Mouse (Mus musculus) heart, embryonic 15.5 days (tissue): ENCODE measurements around the gene Gna15. TPM values are rescaled to one million over a fixed set of nuclear protein-coding genes. Genes with fewer than 3 reads are reported as not detected.

Source experiments
- ATAC-seq: fragments of 200-750 bp; cut with Nextera tagmentation; replicated peaks from 2 replicates; pipeline ENCODE4 v1.8.0; 2017; ENCODE audit warnings: low read depth, moderate TSS enrichment; ENCODE audit not compliant: insufficient number of reproducible peaks, insufficient read depth, low FRiP score
- H3K27ac ChIP-seq: fragments of 300-500 bp; sonication (generic); 2 replicates; pipeline ENCODE4 v1.5.1; 2015; ENCODE audit warnings: mild to moderate bottlenecking, inconsistent platforms
- H3K27me3 ChIP-seq: fragments of 300-500 bp; sonication (generic); 2 replicates; pipeline ENCODE4 v1.6.1; 2015; ENCODE audit warnings: inconsistent platforms
- H3K36me3 ChIP-seq: fragments of 300-500 bp; sonication (generic); 2 replicates; pipeline ENCODE4 v1.6.1; 2015; ENCODE audit warnings: mild to moderate bottlenecking, inconsistent platforms
- H3K4me1 ChIP-seq: fragments of 300-500 bp; sonication (generic); replicated peaks from 2 replicates; pipeline ENCODE4 v1.6.1; 2015; ENCODE audit warnings: inconsistent platforms
- H3K4me2 ChIP-seq: fragments of 300-500 bp; sonication (generic); 2 replicates; pipeline ENCODE4 v1.6.1; 2015; ENCODE audit warnings: inconsistent platforms, mild to moderate bottlenecking, moderate library complexity
- H3K4me3 ChIP-seq: fragments of 300-500 bp; sonication (generic); 2 replicates; pipeline ENCODE4 v1.5.1; 2015; ENCODE audit warnings: mild to moderate bottlenecking, inconsistent platforms
- H3K9ac ChIP-seq: fragments of 300-500 bp; sonication (generic); 2 replicates; pipeline ENCODE4 v1.6.1; 2015; ENCODE audit warnings: mild to moderate bottlenecking, inconsistent platforms
- H3K9me3 ChIP-seq: fragments of 300-500 bp; sonication (generic); replicated peaks from 2 replicates; pipeline ENCODE4 v1.6.1; 2016; ENCODE audit warnings: inconsistent platforms
- WGBS: fragments of 180-500 bp; shearing (Covaris S2); methylation state at CpG from one replicate; pipeline ENCODE4 v1.1.7; 2015; ENCODE audit warnings: mixed read lengths; 5-methylcytosine and 5-hydroxymethylcytosine counted together
- polyA plus RNA-seq: library from polyadenylated mRNA; unstranded; fragments of >200 nt; fragmentation: Nextera tagmentation; extraction: Ambion mirVana; gene quantifications from 2 replicates; pipeline ENCODE4 v1.2.1, GENCODE M21; 2015

Gene Gna15
- polyA plus RNA-seq, 1 experiment from 2014 or later: 0.64 TPM

DNA sequence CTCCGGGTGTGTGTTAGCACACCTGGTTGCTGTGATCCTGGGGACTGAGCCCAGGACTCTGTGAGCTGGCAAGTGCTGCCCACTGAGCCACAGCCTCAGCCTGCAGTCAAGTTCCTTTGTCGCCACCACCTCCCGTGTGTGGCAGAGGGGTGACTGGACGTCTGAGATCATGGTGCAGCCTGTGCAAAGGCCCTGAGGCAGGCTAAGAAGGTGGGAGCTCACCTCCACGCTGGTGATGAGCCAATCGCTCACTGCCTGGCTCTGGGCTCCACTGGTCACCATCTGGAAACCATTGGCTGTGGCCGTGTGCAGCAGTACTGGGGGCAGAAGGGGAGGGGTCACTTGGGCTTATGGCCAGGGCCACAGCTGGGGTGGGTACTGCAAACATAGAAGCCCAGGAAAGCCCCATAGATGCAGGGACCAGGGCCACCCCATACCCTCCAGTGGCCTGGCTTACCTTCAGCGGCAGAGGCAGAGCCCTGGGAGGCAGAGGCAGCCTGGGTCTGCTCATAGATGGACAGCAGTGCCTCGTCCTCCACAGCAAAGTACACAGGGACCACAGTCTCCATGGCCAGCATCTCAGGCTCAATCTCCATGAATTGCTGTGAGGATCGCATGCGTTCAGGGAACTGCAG is 31.3 kb downstream of the Gna15 start:
- Histone ChIP-seq H3K4me2 (no peak overlapping the region), H3K27ac (no peak overlapping the region), H3K9me3 (no peaks in the 10 kb centered on the region), H3K4me1 (peaks cover 31% of the 10 kb centered on the region), H3K4me3 (no peak overlapping the region), H3K9ac (no peak overlapping the region), H3K36me3 (peaks cover 52% of the 10 kb centered on the region), H3K27me3 (no peaks in the 10 kb centered on the region)
- WGBS: 85% methylated on average over 11 of the region's 11 CpGs
- ATAC-seq: no peak

DNA sequence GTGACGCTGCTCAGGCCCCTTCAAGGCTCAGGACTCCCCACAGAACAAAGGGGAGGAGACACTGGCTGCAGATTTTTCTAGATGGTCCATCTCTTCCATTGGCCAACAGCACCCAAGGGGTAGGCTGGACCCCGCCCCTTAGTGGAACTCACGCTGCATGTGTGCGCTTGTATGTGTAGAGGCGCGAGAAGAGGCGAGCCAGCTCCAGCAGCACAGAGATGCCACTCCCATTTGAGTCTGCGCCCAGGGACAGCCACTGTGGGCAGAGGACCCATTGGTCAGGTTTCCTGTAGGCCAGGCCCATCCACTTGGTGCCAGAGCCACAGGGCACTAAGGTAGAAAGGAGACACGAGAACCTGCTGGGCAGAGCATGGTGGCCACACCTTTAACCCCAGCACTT is 33.0 kb downstream of the Gna15 start:
- Histone ChIP-seq H3K4me3 (no peak overlapping the region), H3K9me3 (no peaks in the 10 kb centered on the region), H3K4me1 (peaks cover 35% of the 10 kb centered on the region), H3K9ac (no peak overlapping the region), H3K27me3 (no peaks in the 10 kb centered on the region), H3K36me3 (peaks cover 66% of the 10 kb centered on the region), H3K27ac (no peak overlapping the region), H3K4me2 (no peak overlapping the region)
- ATAC-seq: no peak
- 89% methylated on average over 9 of the region's 9 CpGs for WGBS

DNA sequence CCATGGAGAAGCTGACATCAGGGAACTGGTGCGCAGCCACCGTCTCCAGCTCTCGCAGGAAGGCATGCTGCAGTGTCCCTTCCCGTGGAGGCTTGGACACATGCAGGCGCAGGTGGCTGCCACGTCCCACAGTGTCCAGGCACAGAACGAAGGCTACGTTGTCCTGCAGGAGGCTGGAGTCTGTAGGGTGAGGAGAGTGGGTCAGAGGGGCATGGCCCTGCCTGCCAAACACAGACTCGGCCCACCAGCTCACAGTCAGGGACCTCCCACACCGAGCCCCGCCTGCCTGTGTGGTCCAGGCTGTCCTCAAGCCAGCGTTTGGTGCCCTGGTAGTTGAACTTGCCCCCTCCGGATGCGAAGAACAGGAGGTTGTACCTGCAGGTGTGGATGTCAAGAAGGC is 34.1 kb downstream of the Gna15 start:
- 83% methylated on average over 14 of the region's 14 CpGs for WGBS
- Histone ChIP-seq H3K27me3 (no peaks in the 10 kb centered on the region), H3K36me3 (peaks cover 66% of the 10 kb centered on the region), H3K4me3 (no peak overlapping the region), H3K27ac (no peak overlapping the region), H3K4me1 (peaks cover 28% of the 10 kb centered on the region), H3K9ac (no peak overlapping the region), H3K9me3 (no peaks in the 10 kb centered on the region), H3K4me2 (no peak overlapping the region)
- ATAC-seq: no peak

DNA sequence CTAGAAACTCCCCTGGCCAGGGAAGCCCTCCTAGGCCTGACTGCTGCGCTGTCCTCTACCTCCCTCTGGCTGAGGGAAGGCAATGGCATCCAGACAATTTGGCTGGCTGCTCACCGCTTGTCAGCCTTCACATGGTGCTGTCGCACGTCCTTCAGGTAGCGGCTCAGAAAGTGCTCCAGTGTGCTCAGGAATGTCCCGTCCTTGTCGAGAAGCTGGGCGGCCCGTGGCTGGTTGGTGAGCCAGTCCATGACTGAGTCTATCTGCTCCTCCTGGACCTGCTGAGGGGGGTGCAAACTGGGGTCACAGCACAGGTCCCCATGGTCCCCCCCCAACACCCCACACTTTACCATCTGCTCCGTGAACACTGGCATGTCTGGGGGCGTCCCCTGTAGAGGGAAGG is 35.9 kb downstream of the Gna15 start:
- no peak overlapping the region for H3K4me2 ChIP-seq
- peaks cover 64% of the 10 kb centered on the region for H3K36me3 ChIP-seq
- H3K4me1 ChIP-seq: peaks cover 16% of the 10 kb centered on the region
- peak; percentile 43; the same call in 1 of the 2 replicates for ATAC-seq
- WGBS: 56% methylated on average over 11 of the region's 11 CpGs
- no peaks in the 10 kb centered on the region for H3K9me3 ChIP-seq
- no peaks in the 10 kb centered on the region for H3K27me3 ChIP-seq
- no peak overlapping the region for H3K4me3 ChIP-seq
- peak overlapping the region; percentile 71 for H3K27ac ChIP-seq
- H3K9ac ChIP-seq: no peak overlapping the region

DNA sequence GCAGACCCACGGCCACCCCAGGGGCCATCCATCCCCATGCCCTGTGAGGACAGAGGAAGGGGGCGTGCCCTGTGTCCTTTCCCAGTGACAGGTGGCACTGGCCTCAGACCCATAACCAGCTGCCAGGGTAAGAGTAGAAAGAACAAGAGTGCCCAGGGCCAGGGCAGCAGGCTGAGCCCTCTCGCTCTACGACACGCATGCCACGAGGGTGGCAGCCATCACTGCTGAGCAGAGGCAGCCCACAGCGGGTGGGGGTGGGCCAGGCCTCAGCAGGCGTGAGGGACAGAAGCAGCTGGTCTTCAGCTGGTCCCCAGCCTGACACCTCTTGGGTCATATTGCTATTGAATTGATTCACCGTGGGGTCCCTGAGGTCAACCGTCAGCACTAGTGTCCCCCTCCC is 37.5 kb downstream of the Gna15 start:
- Histone ChIP-seq H3K9me3 (no peaks in the 10 kb centered on the region), H3K9ac (no peak overlapping the region), H3K27ac (no peak overlapping the region), H3K36me3 (peaks cover 49% of the 10 kb centered on the region), H3K4me1 (peaks cover 26% of the 10 kb centered on the region), H3K27me3 (peaks cover 13% of the 10 kb centered on the region), H3K4me3 (no peak overlapping the region), H3K4me2 (no peak overlapping the region)
- ATAC-seq: no peak
- WGBS: 94% methylated on average over 10 of the region's 10 CpGs

DNA sequence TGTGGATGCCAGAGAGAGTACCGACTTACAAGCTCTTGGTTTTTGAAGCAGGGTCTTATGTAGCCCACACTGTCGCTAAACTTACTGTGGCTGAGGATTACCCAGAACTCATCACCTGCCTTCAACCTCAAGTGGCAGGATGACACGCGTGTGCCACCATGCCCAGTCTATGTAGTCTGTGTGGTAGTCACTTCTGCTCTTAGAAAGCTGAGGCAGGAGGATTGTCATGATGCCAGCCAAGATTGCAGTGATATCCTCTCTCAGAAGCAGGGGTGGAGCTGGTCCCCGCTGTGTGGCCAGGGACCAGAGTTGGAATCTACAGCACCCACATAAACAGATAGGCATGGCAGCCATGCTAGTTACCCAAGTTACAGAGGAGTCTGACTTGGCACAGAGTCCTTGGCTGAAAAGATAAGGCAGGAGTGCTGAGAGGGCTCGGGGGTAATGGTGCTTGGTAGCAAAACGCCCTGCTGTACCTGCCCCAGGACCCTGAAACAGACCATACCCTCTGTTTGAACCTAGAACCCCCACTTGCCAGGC is 38.5 kb downstream of the Gna15 start:
- 57% methylated on average over 7 of the region's 7 CpGs for WGBS
- Histone ChIP-seq H3K4me1 (peaks cover 26% of the 10 kb centered on the region), H3K27me3 (peaks cover 22% of the 10 kb centered on the region), H3K36me3 (peaks cover 39% of the 10 kb centered on the region), H3K4me3 (no peak overlapping the region), H3K9ac (no peak overlapping the region), H3K9me3 (no peaks in the 10 kb centered on the region), H3K4me2 (no peak overlapping the region), H3K27ac (no peak overlapping the region)
- ATAC-seq: no peak

DNA sequence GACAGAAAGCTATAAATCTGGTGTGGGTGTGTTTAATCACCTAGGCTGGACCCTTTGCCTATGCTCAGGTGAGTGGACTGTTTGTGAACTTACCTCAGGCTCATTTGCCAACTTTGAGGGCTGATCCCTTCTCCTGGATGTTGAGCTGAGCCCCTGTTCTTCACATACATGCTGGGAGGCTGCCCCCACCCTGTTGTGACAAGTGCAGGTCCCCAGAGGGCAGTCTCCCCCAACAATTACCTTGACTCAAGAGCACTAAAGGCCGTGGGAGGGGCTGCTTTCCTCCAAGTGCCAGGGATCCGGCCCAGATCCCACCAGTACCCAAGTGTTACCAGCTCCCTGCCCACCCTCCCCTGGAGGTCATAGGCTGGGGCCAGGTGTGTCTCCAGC is 39.0 kb downstream of the Gna15 start:
- H3K4me2 ChIP-seq: no peak overlapping the region
- peaks cover 26% of the 10 kb centered on the region for H3K4me1 ChIP-seq
- H3K27me3 ChIP-seq: peaks cover 27% of the 10 kb centered on the region
- H3K9ac ChIP-seq: no peak overlapping the region
- H3K27ac ChIP-seq: no peak overlapping the region
- no peak overlapping the region for H3K4me3 ChIP-seq
- 21% methylated on average over 2 of the region's 2 CpGs for WGBS
- no peak for ATAC-seq
- H3K9me3 ChIP-seq: no peaks in the 10 kb centered on the region
- peaks cover 34% of the 10 kb centered on the region for H3K36me3 ChIP-seq

DNA sequence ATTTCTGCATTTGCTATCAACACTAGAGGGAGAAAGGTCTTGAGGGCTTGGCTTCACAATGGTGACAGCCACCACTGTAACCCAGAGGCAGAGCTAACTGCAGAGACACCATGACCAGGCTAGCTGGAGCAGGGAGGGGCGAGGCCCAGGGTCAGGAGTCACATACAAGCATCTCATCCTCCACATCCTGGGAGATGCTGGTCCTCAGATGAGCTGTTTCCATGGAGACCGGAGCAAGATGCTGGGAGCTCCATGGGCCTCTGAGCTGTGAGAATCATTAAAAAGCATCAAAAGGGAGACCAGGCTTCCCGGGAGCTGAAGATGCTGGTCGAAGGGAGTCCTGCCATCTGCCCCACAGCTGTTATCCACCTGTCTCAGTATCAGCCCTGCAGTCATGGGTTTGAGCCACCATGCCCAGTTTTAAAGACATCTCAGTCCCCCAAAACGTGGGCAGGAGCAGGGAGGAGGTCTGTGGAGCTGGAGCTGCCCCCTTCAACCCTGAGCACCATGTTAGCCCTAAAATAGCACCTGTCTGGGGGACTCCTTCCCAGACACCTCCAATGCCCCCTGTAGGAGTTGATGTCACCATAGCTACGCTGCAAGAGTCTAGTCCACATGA is 39.5 kb downstream of the Gna15 start:
- H3K4me3 ChIP-seq: no peak overlapping the region
- 64% methylated on average over 6 of the region's 6 CpGs for WGBS

DNA sequence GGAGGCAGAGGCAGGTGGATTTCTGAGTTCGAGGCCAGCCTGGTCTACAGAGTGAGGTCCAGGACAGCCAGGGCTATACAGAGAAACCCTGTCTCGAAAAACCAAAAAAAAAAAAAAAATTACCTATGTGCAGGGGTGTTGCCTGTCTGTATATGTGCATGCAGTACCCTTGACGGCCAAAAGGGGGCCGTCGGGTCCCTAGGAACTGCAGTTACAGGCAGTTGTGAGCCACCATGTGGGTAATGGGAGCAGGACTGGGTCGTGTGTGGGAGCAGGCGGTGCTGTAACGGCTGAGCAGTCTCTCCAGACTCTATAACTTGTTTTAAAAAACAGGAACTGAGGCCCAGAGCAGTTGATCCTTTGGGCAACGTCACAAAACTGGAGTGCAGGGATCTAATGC is 40.0 kb downstream of the Gna15 start:
- ATAC-seq: no peak
- 18% methylated on average over 9 of the region's 9 CpGs for WGBS

More for the DNA sequence above, 39.5 kb downstream of the Gna15 start:
- Histone ChIP-seq H3K4me2 (no peak overlapping the region), H3K27ac (no peak overlapping the region), H3K9me3 (no peaks in the 10 kb centered on the region), H3K9ac (no peak overlapping the region), H3K36me3 (peaks cover 29% of the 10 kb centered on the region), H3K4me1 (peaks cover 26% of the 10 kb centered on the region), H3K27me3 (peaks cover 30% of the 10 kb centered on the region)
- no peak for ATAC-seq

DNA sequence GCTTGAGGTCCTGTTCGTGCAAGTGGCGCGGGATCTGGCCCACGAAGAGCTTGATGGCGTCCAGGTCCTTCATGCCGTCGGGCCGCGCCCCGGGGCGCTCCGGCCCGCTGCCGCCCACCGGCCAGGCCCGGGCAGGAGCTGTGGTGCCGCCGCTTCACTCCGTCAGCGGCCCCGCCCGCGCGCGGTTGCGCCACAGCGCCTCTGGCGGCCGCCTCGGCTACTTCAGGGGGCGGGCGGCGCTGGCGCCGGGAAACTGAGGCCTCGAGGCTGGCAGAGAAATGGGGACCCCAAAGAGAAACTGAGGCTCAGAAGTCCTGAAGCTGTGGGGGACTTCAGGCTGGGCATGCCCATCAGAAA is 41.5 kb downstream of the Gna15 start, which contains the start of gene Celf5:
Gene Celf5 (minus strand): TSS at position 177 of the 357 bp plus-strand sequence.
- H3K27ac ChIP-seq: no peak within 1 kb of the TSS
- peaks cover 48% of the 10 kb centered on the region for H3K27me3 ChIP-seq
- no peaks in the 10 kb centered on the region for H3K9me3 ChIP-seq
- peaks cover 11% of the 10 kb centered on the region for H3K36me3 ChIP-seq
- peak; percentile 16; the same call in 1 of the 2 replicates for ATAC-seq
- H3K4me1 ChIP-seq: peaks cover 12% of the 10 kb centered on the region
- peak within 1 kb of the TSS; percentile 55 for H3K9ac ChIP-seq
- peak within 1 kb of the TSS; percentile 54 for H3K4me3 ChIP-seq
- peak within 1 kb of the TSS; percentile 94 for H3K4me2 ChIP-seq
- 0% methylated on average over 20 of the region's 36 CpGs for WGBS

More for the DNA sequence above, 40.0 kb downstream of the Gna15 start:
- H3K27ac ChIP-seq: no peak overlapping the region
- no peak overlapping the region for H3K4me2 ChIP-seq
- no peak overlapping the region for H3K9ac ChIP-seq
- H3K4me1 ChIP-seq: peaks cover 25% of the 10 kb centered on the region
- no peaks in the 10 kb centered on the region for H3K9me3 ChIP-seq
- no peak overlapping the region for H3K4me3 ChIP-seq
- peaks cover 26% of the 10 kb centered on the region for H3K36me3 ChIP-seq
- peaks cover 33% of the 10 kb centered on the region for H3K27me3 ChIP-seq

DNA sequence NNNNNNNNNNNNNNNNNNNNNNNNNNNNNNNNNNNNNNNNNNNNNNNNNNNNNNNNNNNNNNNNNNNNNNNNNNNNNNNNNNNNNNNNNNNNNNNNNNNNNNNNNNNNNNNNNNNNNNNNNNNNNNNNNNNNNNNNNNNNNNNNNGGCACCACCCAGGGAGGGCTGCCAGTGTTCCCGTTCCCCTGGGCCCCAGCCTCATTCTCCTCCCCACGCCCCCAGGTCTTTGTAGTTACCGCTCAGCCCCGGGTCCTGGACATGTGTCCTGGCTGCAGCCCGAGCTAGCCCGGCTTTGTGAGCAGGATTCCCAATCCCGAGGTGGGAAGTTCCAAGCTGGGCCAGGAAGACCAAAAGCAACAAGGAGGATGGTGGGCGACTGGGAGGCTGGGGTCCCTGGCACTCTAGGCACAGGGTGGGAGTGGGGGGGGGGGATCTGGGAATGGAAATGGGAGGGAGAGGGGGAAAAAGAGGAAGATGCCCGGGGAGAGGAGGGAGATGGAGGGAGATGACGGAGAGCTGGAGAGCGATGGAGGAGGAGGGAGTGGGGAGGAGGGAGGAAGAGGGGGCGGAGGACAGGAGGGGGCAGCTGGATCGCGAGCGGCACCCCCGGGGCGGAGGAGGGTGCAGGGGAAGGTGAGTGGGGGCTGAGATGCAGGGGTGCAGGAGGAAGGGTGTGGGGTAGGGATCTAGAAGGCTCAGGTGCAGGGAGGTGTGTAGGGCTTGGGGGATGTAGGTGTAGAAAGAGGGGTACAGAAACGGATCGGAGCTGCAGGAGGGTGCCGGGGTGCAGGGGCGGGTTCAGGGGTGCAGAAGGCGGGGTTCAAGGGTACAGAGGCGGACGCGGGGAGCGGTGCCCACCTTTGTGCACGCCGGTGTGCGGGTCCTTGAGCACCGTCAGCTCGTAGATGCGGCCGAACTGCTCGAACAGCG is 42.2 kb downstream of the Gna15 start:
- H3K4me1 ChIP-seq: peaks cover 12% of the 10 kb centered on the region
- 7% methylated on average over 34 of the region's 35 CpGs for WGBS
- H3K9ac ChIP-seq: peak overlapping the region; percentile 55
- H3K9me3 ChIP-seq: no peaks in the 10 kb centered on the region
- peak overlapping the region; percentile 94 for H3K4me2 ChIP-seq
- H3K27me3 ChIP-seq: peaks cover 54% of the 10 kb centered on the region
- H3K4me3 ChIP-seq: peak overlapping the region; percentile 54
- 0 out of 2 replicates have a peak, but pooled peaks cover 5% of the 10 kb centered on the region for H3K36me3 ChIP-seq
- ATAC-seq: no peak; the same call in 1 of the 2 replicates
- H3K27ac ChIP-seq: no peak overlapping the region
